Mouse (Mus musculus) lung, postnatal 0 days (tissue): ENCODE measurements around the gene Apoc3. TPM values are rescaled to one million over a fixed set of nuclear protein-coding genes. Genes with fewer than 3 reads are reported as not detected.

Experiments used
- ATAC-seq: fragments of 200-750 bp; cut with Nextera tagmentation; 2 replicates; pipeline ENCODE4 v1.8.0; 2017; ENCODE audit warnings: moderate library complexity
- DNase-seq: peaks from one replicate; pipeline ENCODE4 v3.0.0-alpha.2; 2016; ENCODE audit warnings: low spot score
- H3K27ac ChIP-seq: fragments of 300-500 bp; sonication (generic); 2 replicates; pipeline ENCODE4 v1.5.1; 2014; ENCODE audit warnings: antibody characterized with exemption, mild to moderate bottlenecking, low read length, mixed read lengths
- H3K27me3 ChIP-seq: fragments of 300-500 bp; sonication (generic); replicated peaks from 2 replicates; pipeline ENCODE4 v1.6.1; 2014; ENCODE audit warnings: low read length, mixed read lengths; ENCODE audit not compliant: insufficient read depth
- H3K36me3 ChIP-seq: fragments of 300-500 bp; sonication (generic); 2 replicates; pipeline ENCODE4 v1.6.1; 2014; ENCODE audit warnings: low read length, mixed read lengths; ENCODE audit not compliant: insufficient read depth
- H3K4me1 ChIP-seq: fragments of 300-500 bp; sonication (generic); 2 replicates; pipeline ENCODE4 v1.6.1; 2014; ENCODE audit warnings: antibody characterized with exemption, low read depth, low read length, mixed read lengths; ENCODE audit not compliant: insufficient read depth
- H3K4me2 ChIP-seq: fragments of 300-500 bp; sonication (generic); replicated peaks from 2 replicates; pipeline ENCODE4 v1.6.1; 2014; ENCODE audit warnings: low read depth, mild to moderate bottlenecking, low read length, moderate library complexity, mixed read lengths
- H3K4me3 ChIP-seq: fragments of 300-500 bp; sonication (generic); 2 replicates; pipeline ENCODE4 v1.5.1; 2014; ENCODE audit warnings: low read depth, low read length
- H3K9ac ChIP-seq: fragments of 300-500 bp; sonication (generic); replicated peaks from 2 replicates; pipeline ENCODE4 v1.6.1; 2014; ENCODE audit warnings: low read depth, mild to moderate bottlenecking
- H3K9me3 ChIP-seq: fragments of 300-500 bp; sonication (generic); 2 replicates; pipeline ENCODE4 v1.6.1; 2016; ENCODE audit warnings: low read length, mixed read lengths
- CTCF ChIP-seq: IDR thresholded peaks from 2 replicates; pipeline ENCODE4 v1.5.1; 2016; ENCODE audit warnings: antibody characterized with exemption, mild to moderate bottlenecking
- EP300 ChIP-seq: IDR thresholded peaks from 2 replicates; pipeline ENCODE4 v1.6.1; 2016; ENCODE audit warnings: antibody characterized with exemption, mild to moderate bottlenecking, control low read depth
- WGBS: fragments of 180-500 bp; shearing (Covaris S2); extraction: QIAGEN DNeasy Blood & Tissue Kit; methylation state at CpG from one replicate; pipeline ENCODE4 v1.1.7; 2014; 5-methylcytosine and 5-hydroxymethylcytosine counted together
- polyA plus RNA-seq: library from polyadenylated mRNA; unstranded; fragments of >200 nt; fragmentation: Nextera tagmentation; extraction: Ambion mirVana; gene quantifications from 2 replicates; pipeline ENCODE4 v1.2.1, GENCODE M21; 2015

Gene Apoc3
- polyA plus RNA-seq, 1 experiment from 2014 or later, result not detected

DNA sequence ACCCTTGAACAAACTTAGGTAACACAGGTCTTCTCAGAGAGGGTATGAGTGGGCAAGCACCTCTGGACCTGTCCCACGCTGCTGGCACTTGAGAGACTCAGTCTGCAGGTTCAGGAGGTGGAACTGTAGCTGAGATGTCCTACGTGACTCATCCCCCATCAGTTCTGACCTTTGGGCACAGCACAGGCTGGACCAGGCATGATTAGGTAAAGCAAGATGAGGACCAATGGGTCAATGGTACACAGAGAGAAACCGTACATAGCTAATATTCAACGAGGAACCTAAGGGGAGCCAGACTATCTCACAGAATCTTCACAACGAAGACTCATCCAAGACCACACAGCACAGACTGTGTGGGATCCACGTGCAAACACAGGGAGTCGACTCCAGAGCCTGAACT is 3.4 kb upstream of the Apoc3 start:
- no peaks in the 10 kb centered on the region for H3K9me3 ChIP-seq
- TF ChIP-seq CTCF (no peak), EP300 (no peak)
- no peaks in the 10 kb centered on the region for H3K4me1 ChIP-seq
- no peak overlapping the region for H3K9ac ChIP-seq
- no peak overlapping the region for H3K4me3 ChIP-seq
- ATAC-seq, result no peak
- no peaks in the 10 kb centered on the region for H3K27me3 ChIP-seq
- no peak for DNase-seq
- WGBS, result 79% methylated on average over 7 of the region's 7 CpGs
- no peaks in the 10 kb centered on the region for H3K36me3 ChIP-seq
- no peak overlapping the region for H3K27ac ChIP-seq
- no peak overlapping the region for H3K4me2 ChIP-seq

- H3K27ac ChIP-seq, result no peak overlapping the region
- H3K4me2 ChIP-seq, result no peak overlapping the region
- no peak overlapping the region for H3K9ac ChIP-seq
- H3K4me3 ChIP-seq, result no peak overlapping the region
- no peak for TF ChIP-seq CTCF
- TF ChIP-seq EP300, result no peak
- H3K36me3 ChIP-seq, result no peaks in the 10 kb centered on the region
- no peaks in the 10 kb centered on the region for H3K9me3 ChIP-seq
- H3K4me1 ChIP-seq, result no peaks in the 10 kb centered on the region
- ATAC-seq, result no peak
- 48% methylated on average over 4 of the region's 4 CpGs for WGBS
- 0 out of 2 replicates have a peak, but pooled peaks cover 2% of the 10 kb centered on the region for H3K27me3 ChIP-seq
- no peak for DNase-seq
Observed at GRCm38 (mm10) chr9:46235649-46236048, 213 bp upstream of the Apoc3 start.

- peaks cover 2% of the 10 kb centered on the region; the same call in 1 of the 2 replicates for H3K4me1 ChIP-seq
- ATAC-seq (no peak), DNase-seq (no peak)
- H3K4me3 ChIP-seq, result no peak overlapping the region
- 0 out of 2 replicates have a peak, but pooled peaks cover 4% of the 10 kb centered on the region for H3K27me3 ChIP-seq
- 89% methylated on average over 6 of the region's 6 CpGs for WGBS
- H3K4me2 ChIP-seq, result no peak overlapping the region
- TF ChIP-seq CTCF (no peak), EP300 (no peak)
- H3K27ac ChIP-seq, result no peak overlapping the region
- H3K9me3 ChIP-seq, result no peaks in the 10 kb centered on the region
- no peak overlapping the region for H3K9ac ChIP-seq
- H3K36me3 ChIP-seq, result no peaks in the 10 kb centered on the region
Observed at GRCm38 (mm10) chr9:46235196-46235595, 240 bp downstream of the Apoc3 start.

- no peak for DNase-seq
- no peak overlapping the region for H3K27ac ChIP-seq
- H3K27me3 ChIP-seq, result 0 out of 2 replicates have a peak, but pooled peaks cover 4% of the 10 kb centered on the region
- WGBS, result 18% methylated on average over 13 of the region's 13 CpGs
- ATAC-seq, result no peak
- H3K4me3 ChIP-seq, result peak overlapping the region; percentile 31
- TF ChIP-seq CTCF (no peak), EP300 (no peak)
- peaks cover 7% of the 10 kb centered on the region; the same call in 1 of the 2 replicates for H3K4me1 ChIP-seq
- H3K9me3 ChIP-seq, result no peaks in the 10 kb centered on the region
- H3K4me2 ChIP-seq, result peak overlapping the region; percentile 67
- H3K36me3 ChIP-seq, result no peaks in the 10 kb centered on the region
- H3K9ac ChIP-seq, result no peak overlapping the region
Observed at GRCm38 (mm10) chr9:46230450-46230975, 4.9 kb downstream of the Apoc3 start.

DNA sequence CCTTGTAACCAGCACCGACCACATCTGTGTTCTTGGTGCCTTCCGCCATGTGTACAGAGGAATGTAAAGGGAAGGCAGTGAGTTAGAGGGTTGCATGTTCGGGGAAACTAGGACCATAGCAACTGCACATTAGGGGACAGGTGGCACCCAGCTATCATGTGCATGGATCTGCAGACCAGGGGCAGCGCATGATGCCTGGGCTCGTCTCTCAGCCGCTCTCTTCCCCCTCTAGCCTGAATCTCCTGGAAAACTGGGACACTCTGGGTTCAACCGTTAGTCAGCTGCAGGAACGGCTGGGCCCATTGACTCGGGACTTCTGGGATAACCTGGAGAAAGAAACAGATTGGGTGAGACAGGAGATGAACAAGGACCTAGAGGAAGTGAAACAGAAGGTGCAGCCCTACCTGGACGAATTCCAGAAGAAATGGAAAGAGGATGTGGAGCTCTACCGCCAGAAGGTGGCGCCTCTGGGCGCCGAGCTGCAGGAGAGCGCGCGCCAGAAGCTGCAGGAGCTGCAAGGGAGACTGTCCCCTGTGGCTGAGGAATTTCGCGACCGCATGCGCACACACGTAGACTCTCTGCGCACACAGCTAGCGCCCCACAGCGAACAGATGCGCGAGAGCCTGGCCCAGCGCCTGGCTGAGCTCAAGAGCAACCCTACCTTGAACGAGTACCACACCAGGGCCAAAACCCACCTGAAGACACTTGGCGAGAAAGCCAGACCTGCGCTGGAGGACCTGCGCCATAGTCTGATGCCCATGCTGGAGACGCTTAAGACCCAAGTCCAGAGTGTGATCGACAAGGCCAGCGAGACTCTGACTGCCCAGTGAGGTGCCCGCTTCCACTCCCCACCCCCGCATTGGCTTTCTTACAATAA is 5.6 kb downstream of the Apoc3 start:
- peak; percentile 94 for DNase-seq
- H3K4me1 ChIP-seq, result peaks cover 7% of the 10 kb centered on the region; the same call in 1 of the 2 replicates
- WGBS, result 13% methylated on average over 37 of the region's 37 CpGs
- H3K27me3 ChIP-seq, result 0 out of 2 replicates have a peak, but pooled peaks cover 4% of the 10 kb centered on the region
- TF ChIP-seq CTCF (peak; percentile 88), EP300 (no peak)
- peak overlapping the region; percentile 31 for H3K4me3 ChIP-seq
- H3K4me2 ChIP-seq, result peak overlapping the region; percentile 67
- peak; percentile 91 for ATAC-seq
- H3K27ac ChIP-seq, result no peak overlapping the region
- no peak overlapping the region for H3K9ac ChIP-seq
- no peaks in the 10 kb centered on the region for H3K36me3 ChIP-seq
- H3K9me3 ChIP-seq, result no peaks in the 10 kb centered on the region

DNA sequence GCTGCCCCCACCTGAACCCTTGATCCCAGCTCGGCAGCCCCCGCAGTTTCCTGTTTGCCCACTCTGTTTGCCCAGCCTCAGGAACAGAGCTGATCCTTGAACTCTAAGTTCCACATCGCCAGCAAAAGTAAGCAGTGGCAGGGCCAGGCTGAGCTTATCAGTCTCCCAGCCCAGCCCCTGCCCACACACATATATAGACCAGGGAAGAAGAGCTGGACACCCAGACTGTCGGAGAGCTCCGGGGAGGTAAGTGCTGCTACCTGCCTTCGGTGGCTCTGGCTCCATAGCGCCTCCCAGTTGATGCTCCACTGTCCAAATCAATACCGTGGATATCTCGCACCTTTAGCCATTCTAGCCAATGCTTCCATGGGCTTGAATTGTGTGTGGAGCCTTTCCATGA is 6.9 kb downstream of the Apoc3 start, which contains the start of gene Apoa1:
Gene Apoa1 (plus strand): TSS at position 90 of the 400 bp plus-strand sequence.
- Histone ChIP-seq H3K9me3 (no peaks in the 10 kb centered on the region), H3K9ac (no peak within 1 kb of the TSS), H3K36me3 (no peaks in the 10 kb centered on the region), H3K4me1 (peaks cover 7% of the 10 kb centered on the region; the same call in 1 of the 2 replicates), H3K27me3 (0 out of 2 replicates have a peak, but pooled peaks cover 4% of the 10 kb centered on the region), H3K4me3 (no peak within 1 kb of the TSS), H3K4me2 (no peak within 1 kb of the TSS), H3K27ac (no peak within 1 kb of the TSS)
- 39% methylated on average over 9 of the region's 9 CpGs for WGBS
- ATAC-seq (no peak), DNase-seq (no peak)
- TF ChIP-seq CTCF (no peak), EP300 (no peak)
